Mouse (Mus musculus) cortical plate, adult 2 months (tissue): ENCODE measurements around the gene Olfr820. TPM values are rescaled to one million over a fixed set of nuclear protein-coding genes. Genes with fewer than 3 reads are reported as not detected.
"Not testable (repeated sequence)": the region's sequence is repeated elsewhere in the genome, so short reads cannot be mapped to it uniquely, and the experiment has no call there.

Experiments
- H3K27ac ChIP-seq: fragments of 200-500 bp; 2 replicates; pipeline ENCODE4 v1.5.1; 2012; ENCODE audit warnings: low read length, control low read depth, inconsistent platforms; ENCODE audit not compliant: insufficient read depth
- H3K4me1 ChIP-seq: fragments of 200-500 bp; 2 replicates; pipeline ENCODE4 v1.6.1; 2011; ENCODE audit warnings: low read length; ENCODE audit not compliant: control insufficient read depth, insufficient read depth
- H3K4me3 ChIP-seq: fragments of 200-500 bp; 2 replicates; pipeline ENCODE4 v1.5.1; 2011; ENCODE audit warnings: mild to moderate bottlenecking, low read length, control low read depth; ENCODE audit not compliant: insufficient read depth
- CTCF ChIP-seq: fragments of 200-500 bp; IDR thresholded peaks from 2 replicates; pipeline ENCODE4 v1.5.1; 2011; ENCODE audit warnings: mild to moderate bottlenecking, control low read depth, low read length; ENCODE audit not compliant: insufficient read depth; ENCODE audit errors: extremely low read depth
- POLR2A ChIP-seq: fragments of 200-500 bp; IDR thresholded peaks from 2 replicates; pipeline ENCODE4 v1.6.1; 2011; ENCODE audit warnings: mild to moderate bottlenecking, low read length, control low read depth; ENCODE audit not compliant: insufficient read depth; ENCODE audit errors: extremely low read depth
- polyA plus RNA-seq: library from polyadenylated mRNA; depleted of rRNA; stranded (reverse); fragments of >200 nt; gene quantifications from 2 replicates; pipeline ENCODE4 v1.2.3, GENCODE M21; 2012; rRNA removed

The Olfr820 gene
- not detected in 2 replicates for polyA plus RNA-seq

DNA sequence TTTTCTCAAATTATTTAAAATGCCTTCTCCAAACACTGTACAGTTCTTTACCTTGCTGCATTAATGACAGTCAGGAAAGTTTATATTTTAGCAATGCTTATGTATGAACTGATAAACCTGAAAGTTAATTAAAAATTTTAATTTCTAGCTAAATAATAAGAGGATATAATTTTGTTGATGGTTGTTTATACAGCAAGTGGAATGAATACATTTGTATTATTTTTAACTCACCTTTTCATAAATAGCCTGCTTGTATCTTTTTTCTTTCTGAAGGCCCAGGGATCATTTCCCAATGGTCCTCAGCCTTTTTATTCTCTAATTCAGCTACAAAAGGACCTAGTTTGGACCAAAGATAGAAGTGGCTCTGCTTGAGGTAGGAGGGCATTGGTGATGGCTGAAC, at the start of gene Olfr820:
Olfr820 (plus strand) TSS at position 301 of the 400 bp plus-strand sequence.
- TF ChIP-seq CTCF, result no peak
- TF ChIP-seq POLR2A, result no peak
- no peaks in the 10 kb centered on the region for H3K4me1 ChIP-seq
- no peak within 1 kb of the TSS for H3K4me3 ChIP-seq
- H3K27ac ChIP-seq, result no peak within 1 kb of the TSS

DNA sequence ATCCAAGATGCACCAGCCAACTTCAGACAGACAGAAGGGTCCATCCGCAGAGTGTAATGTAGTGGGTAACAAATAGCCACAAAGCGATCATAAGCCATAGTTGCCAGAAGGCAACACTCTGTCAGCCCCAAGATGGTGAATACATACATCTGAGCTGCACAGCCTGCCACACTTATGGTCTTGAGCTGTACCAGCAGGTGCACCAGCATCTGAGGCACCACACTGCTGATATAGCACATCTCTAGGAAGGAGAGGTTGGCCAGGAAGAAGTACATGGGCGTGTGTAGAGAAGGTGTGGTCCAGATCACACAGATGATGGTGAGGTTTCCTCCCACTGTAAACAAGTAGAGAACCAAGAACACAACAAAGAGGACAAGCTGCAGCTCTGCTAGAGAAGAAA, 46.2 kb upstream of the Olfr820 start:
- not testable (repeated sequence) for H3K4me1 ChIP-seq, H3K27ac ChIP-seq, H3K4me3 ChIP-seq

DNA sequence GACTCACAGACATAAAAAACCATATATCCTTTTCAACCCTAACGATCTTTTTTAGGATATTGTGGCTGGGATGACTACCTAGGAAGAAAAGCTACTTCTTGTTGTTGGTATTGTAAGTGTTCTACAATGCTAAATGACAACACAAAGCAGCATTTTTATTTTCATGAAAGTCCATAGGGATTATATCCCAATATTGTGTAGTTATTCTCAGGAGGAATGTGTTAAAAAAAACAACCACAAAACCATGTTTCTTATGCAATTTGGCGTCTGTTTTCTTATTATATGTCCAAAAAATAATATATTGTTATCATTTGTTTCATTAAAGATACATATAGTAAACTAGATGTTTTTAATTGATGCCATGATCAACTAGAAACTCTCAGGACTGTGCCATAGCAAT, 45.3 kb upstream of the Olfr820 start, which contains the start of gene Olfr819:
Olfr819 (minus strand) TSS at position 101 of the 400 bp plus-strand sequence.
- H3K4me1 ChIP-seq, H3K4me3 ChIP-seq, H3K27ac ChIP-seq: not testable (repeated sequence)

DNA sequence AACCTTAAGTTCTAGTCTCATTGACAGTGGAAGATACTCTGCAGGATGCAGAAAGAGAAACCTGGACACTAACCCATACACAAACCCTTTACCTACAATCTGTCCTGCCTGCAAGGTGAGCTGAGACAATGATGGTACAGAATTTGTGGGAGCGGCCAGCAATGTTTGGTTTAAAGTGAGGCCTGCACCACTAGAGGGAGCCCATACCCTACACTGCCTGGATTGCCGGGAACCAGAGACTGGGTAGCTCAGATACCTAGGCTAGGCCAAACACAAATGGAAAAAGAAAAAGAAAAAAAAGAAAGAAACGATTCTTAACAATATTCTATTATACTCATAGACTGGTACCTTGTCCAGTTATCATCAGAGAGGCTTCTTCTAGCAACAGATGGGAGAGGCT, 39.4 kb upstream of the Olfr820 start:
- H3K27ac ChIP-seq, H3K4me1 ChIP-seq, H3K4me3 ChIP-seq: not testable (repeated sequence)

DNA sequence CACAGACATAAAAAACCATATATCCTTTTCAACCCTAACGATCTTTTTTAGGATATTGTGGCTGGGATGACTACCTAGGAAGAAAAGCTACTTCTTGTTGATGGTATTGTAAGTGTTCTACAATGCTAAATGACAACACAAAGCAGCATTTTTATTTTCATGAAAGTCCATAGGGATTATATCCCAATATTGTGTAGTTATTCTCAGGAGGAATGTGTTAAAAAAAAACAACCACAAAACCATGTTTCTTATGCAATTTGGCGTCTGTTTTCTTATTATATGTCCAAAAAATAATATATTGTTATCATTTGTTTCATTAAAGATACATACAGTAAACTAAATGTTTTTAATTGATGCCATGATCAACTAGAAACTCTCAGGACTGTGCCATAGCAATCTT, 36.4 kb upstream of the Olfr820 start, which contains the start of gene Olfr247:
Olfr247 (minus strand) TSS at position 101 of the 400 bp plus-strand sequence.
- not testable (repeated sequence) for H3K4me3 ChIP-seq, H3K27ac ChIP-seq, H3K4me1 ChIP-seq

DNA sequence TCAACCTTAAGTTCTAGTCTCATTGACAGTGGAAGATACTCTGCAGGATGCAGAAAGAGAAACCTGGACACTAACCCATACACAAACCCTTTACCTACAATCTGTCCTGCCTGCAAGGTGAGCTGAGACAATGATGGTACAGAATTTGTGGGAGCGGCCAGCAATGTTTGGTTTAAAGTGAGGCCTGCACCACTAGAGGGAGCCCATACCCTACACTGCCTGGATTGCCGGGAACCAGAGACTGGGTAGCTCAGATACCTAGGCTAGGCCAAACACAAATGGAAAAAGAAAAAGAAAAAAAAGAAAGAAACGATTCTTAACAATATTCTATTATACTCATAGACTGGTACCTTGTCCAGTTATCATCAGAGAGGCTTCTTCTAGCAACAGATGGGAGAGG, 30.6 kb upstream of the Olfr820 start:
- not testable (repeated sequence) for H3K4me1 ChIP-seq, H3K27ac ChIP-seq, H3K4me3 ChIP-seq

DNA sequence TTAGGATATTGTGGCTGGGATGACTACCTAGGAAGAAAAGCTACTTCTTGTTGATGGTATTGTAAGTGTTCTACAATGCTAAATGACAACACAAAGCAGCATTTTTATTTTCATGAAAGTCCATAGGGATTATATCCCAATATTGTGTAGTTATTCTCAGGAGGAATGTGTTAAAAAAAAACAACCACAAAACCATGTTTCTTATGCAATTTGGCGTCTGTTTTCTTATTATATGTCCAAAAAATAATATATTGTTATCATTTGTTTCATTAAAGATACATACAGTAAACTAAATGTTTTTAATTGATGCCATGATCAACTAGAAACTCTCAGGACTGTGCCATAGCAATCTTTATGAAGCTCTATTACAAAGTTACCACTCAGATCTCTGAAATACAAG, 27.5 kb upstream of the Olfr820 start, which contains the start of gene Gm10310:
Gm10310 (minus strand) TSS at position 101 of the 400 bp plus-strand sequence.
- H3K4me3 ChIP-seq, H3K4me1 ChIP-seq, H3K27ac ChIP-seq: not testable (repeated sequence)

DNA sequence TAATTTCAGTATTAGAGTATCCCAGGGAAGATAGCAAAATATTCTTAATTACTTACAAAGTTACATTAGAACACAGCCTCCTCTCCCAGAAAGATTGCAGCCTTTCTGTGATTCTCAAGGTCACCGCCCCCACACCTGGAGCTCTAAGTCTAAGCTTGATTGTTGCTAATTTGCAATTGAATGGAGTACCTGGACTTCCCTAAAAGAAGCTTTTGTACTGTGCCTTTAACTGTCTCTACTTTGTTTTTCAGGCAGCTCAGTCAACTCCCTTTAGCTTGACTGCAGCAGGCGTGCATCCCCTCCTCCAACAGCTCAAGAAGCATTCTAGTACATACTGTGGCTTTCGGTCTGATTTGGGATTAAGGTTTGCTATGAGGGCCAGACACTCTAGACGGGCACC, 8.3 kb upstream of the Olfr820 start:
- H3K4me3 ChIP-seq, H3K27ac ChIP-seq, H3K4me1 ChIP-seq: not testable (repeated sequence)

DNA sequence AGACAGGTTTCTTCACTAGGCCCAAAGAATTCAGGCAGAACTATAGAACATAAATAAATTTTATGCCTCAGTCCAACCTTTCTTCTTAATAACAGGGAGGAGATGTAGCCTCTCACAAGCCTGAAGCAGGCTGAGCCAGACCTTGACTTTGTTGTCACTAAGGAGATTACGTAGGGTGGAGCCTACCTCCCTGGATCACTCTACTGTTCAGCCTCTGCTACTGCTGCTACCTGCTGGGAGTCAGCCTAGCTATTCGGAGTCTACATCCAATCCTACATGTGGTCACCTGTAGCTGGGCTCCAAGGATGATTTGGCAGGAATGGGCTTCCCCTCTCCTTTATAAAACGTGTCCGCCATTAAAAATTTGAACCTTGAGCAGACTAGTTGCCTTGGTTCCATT, 7.1 kb upstream of the Olfr820 start:
- not testable (repeated sequence) for H3K4me3 ChIP-seq, H3K27ac ChIP-seq, H3K4me1 ChIP-seq

DNA sequence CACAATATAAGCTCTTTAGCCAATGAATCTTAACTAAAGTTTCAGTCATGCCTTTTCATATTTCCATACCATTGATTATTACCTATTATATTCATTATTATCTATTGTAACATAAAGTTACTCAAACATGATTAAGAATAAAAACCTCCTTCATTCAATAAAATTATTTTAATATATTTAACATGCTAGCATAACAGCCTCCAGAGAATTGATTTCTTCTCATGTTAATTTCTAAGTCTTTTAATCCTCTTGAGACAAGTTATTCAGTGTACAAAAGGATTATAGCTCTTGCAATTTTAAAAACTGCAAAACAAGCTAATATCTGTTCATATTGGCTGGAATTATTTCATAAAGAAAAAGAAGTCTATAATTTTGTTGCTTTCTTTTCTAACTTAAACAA, 17.6 kb downstream of the Olfr820 start, which contains the start of gene Olfr821:
Olfr821 (plus strand) TSS at position 301 of the 400 bp plus-strand sequence.
- H3K4me1 ChIP-seq, result no peaks in the 10 kb centered on the region
- no peak for TF ChIP-seq CTCF
- TF ChIP-seq POLR2A, result no peak
- no peak within 1 kb of the TSS for H3K4me3 ChIP-seq
- no peak within 1 kb of the TSS for H3K27ac ChIP-seq

DNA sequence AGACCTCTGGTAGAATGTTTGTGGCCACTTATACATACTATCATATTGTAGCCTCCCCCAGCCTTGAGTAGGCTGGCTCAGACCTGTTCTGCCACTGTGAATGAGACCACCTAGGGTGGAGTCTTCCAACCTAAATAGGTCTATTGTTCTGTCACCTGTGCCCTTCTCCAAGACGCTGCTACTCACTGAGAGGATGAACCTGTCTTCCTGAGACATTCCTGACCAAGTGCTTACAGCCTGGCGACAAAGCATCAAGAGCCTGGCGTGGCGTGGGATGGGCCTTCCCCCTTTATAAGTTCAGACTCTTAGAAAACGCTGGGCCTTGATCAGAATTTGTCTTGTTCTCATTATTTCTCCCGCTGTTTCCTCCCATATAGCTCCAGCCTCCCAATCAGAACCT, 24.7 kb downstream of the Olfr820 start:
- Histone ChIP-seq H3K27ac (no peak overlapping the region), H3K4me1 (no peaks in the 10 kb centered on the region), H3K4me3 (no peak overlapping the region)
- TF ChIP-seq POLR2A (no peak), CTCF (no peak)

Other genes with a start within 250 kb of the Olfr820 start
- gene Olfr808, start 247.1 kb upstream of the Olfr820 start, polyA plus RNA-seq, result not detected in 2 replicates
- not detected in 2 replicates for gene Olfr809, start 238.0 kb upstream of the Olfr820 start, polyA plus RNA-seq
- not detected in 2 replicates for gene Olfr810, start 217.7 kb upstream of the Olfr820 start, polyA plus RNA-seq
- not detected in 2 replicates for gene Olfr811, start 208.2 kb upstream of the Olfr820 start, polyA plus RNA-seq
- not detected in 2 replicates for gene Olfr812, start 166.5 kb upstream of the Olfr820 start, polyA plus RNA-seq
- gene Olfr813, start 157.3 kb upstream of the Olfr820 start, polyA plus RNA-seq, result not detected in 2 replicates
- gene Olfr814, start 132.8 kb upstream of the Olfr820 start, polyA plus RNA-seq, result not detected in 2 replicates
- not detected in 2 replicates for gene Olfr815, start 106.8 kb upstream of the Olfr820 start, polyA plus RNA-seq
- not detected in 2 replicates for gene Olfr816, start 97.0 kb upstream of the Olfr820 start, polyA plus RNA-seq
- not detected in 2 replicates for gene Olfr818, start 63.5 kb upstream of the Olfr820 start, polyA plus RNA-seq
- not detected in 2 replicates for gene Olfr819, start 45.4 kb upstream of the Olfr820 start, polyA plus RNA-seq
- gene Olfr247, start 36.5 kb upstream of the Olfr820 start, polyA plus RNA-seq, result not detected in 2 replicates
- not detected in 2 replicates for gene Gm10310, start 27.6 kb upstream of the Olfr820 start, polyA plus RNA-seq
- not detected in 2 replicates for gene Olfr821, start 17.7 kb downstream of the Olfr820 start, polyA plus RNA-seq
- not detected in 2 replicates for gene Olfr822, start 58.6 kb downstream of the Olfr820 start, polyA plus RNA-seq
- gene Olfr823, start 102.8 kb downstream of the Olfr820 start, polyA plus RNA-seq, result not detected in 2 replicates
- gene Olfr824, start 117.4 kb downstream of the Olfr820 start, polyA plus RNA-seq, result not detected in 2 replicates
- not detected in 2 replicates for gene Olfr825, start 154.1 kb downstream of the Olfr820 start, polyA plus RNA-seq
- gene Olfr826, start 171.6 kb downstream of the Olfr820 start, polyA plus RNA-seq, result not detected in 2 replicates
- gene Olfr827, start 201.8 kb downstream of the Olfr820 start, polyA plus RNA-seq, result not detected in 2 replicates